Mouse (Mus musculus) cerebellum, adult 2 months (tissue): ENCODE data around the gene Olfr221. TPM values are rescaled to one million over a fixed set of nuclear protein-coding genes. Genes with fewer than 3 reads are reported as not detected.
A peak's percentile ranks its signal among the peaks of the same experiment; 100 is the strongest.

Experiments used
- DNase-seq, 2 experiments: peaks; one replicate each; pipeline ENCODE4 v3.0.0; 2021
- H3K27ac ChIP-seq: fragments of 200-500 bp; 2 replicates; pipeline ENCODE4 v1.5.1; 2012; ENCODE audit warnings: low read length, control low read depth, inconsistent platforms; ENCODE audit not compliant: insufficient read depth
- H3K27me3 ChIP-seq: fragments of 200-500 bp; 2 replicates; pipeline ENCODE4 v1.6.1; 2012; ENCODE audit warnings: inconsistent platforms, mild to moderate bottlenecking, low read length, moderate library complexity; ENCODE audit not compliant: control insufficient read depth, insufficient read depth
- H3K4me1 ChIP-seq: fragments of 200-500 bp; 2 replicates; pipeline ENCODE4 v1.6.1; 2011; ENCODE audit warnings: low read length; ENCODE audit not compliant: control insufficient read depth, insufficient read depth
- H3K4me3 ChIP-seq: fragments of 200-500 bp; replicated peaks from 2 replicates; pipeline ENCODE3; 2011; ENCODE audit warnings: mild to moderate bottlenecking, low read depth, low read length, control low read depth; ENCODE audit not compliant: insufficient read depth
- CTCF ChIP-seq: fragments of 200-500 bp; IDR thresholded peaks from 2 replicates; pipeline ENCODE4 v1.5.1; 2011; ENCODE audit warnings: low read depth, mild to moderate bottlenecking, control low read depth, low read length, moderate library complexity, borderline replicate concordance; ENCODE audit not compliant: insufficient read depth
- POLR2A ChIP-seq: fragments of 200-500 bp; IDR thresholded peaks from 2 replicates; pipeline ENCODE4 v1.6.1; 2011; ENCODE audit warnings: low read length, control low read depth, borderline replicate concordance; ENCODE audit not compliant: insufficient read depth
- WGBS: fragments of 180-500 bp; shearing (Covaris S2); methylation state at CpG from one replicate; pipeline ENCODE4 v1.1.7; 2018; 5-methylcytosine and 5-hydroxymethylcytosine counted together
- polyA plus RNA-seq: library from polyadenylated mRNA; depleted of rRNA; stranded (reverse); fragments of >200 nt; gene quantifications from 2 replicates; pipeline ENCODE4 v1.2.3, GENCODE M21; 2012

The Olfr221 gene
- polyA plus RNA-seq, 1 experiment: 0.03 TPM

DNA sequence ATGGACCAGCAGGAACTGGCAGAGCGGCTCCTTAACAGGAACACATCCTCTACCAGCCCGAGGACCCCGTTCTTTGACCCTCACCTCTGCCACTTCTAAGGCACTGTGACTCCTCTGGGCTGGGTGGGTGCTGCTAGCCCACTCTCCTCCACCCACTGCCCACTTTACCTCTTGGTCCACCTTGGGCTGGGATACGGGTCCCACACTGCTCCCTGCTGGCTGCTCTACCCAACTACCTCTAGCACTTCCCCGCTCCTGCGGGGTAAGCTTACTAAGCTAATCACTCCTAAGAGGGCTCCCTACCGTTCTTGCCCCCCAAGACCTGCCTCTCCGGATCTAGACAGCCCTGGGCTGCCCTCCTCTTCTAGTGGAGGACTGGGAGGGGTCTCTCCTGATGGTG, 36.0 kb downstream of the Olfr221 start:
- Histone ChIP-seq H3K27me3 (no peaks in the 10 kb centered on the region), H3K4me1 (peaks cover 51% of the 10 kb centered on the region), H3K27ac (no peak overlapping the region), H3K4me3 (no peak overlapping the region)
- no peak for DNase-seq
- TF ChIP-seq POLR2A (no peak), CTCF (peak; percentile 34; the same call in 1 of the 2 replicates)
- WGBS: 64% methylated on average over 8 of the region's 8 CpGs

GRCm38 (mm10) chr14:52005616-52006015, 36.6 kb downstream of the Olfr221 start:
- TF ChIP-seq POLR2A (no peak), CTCF (no peak)
- WGBS: 71% methylated on average over 6 of the region's 6 CpGs
- H3K27ac ChIP-seq: no peak overlapping the region

DNA sequence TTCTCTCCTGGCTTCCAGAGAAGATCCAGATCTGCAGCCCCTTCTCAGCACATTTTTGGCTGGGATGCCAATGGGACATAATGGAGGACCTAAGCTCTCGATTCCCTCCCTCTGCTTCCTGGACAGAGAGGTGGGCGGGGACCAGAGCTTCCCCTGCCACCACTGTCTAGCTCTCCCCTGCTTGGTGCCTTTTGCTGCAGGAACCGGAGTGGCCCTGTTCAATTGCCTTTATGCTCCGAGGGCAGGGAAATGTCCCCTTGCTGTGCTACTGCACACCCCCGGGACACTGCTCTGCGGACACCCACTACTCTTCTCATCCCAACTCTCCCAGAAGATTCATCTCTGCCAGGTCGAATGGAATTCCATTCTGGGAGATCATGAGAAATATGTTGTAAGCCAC, 37.1 kb downstream of the Olfr221 start:
- Histone ChIP-seq H3K27ac (no peak overlapping the region), H3K4me1 (peaks cover 43% of the 10 kb centered on the region), H3K4me3 (no peak overlapping the region)

More at GRCm38 (mm10) chr14:52005616-52006015, 36.6 kb downstream of the Olfr221 start:
- H3K27me3 ChIP-seq: no peaks in the 10 kb centered on the region
- DNase-seq: no peak
- H3K4me1 ChIP-seq: peaks cover 45% of the 10 kb centered on the region
- no peak overlapping the region for H3K4me3 ChIP-seq

DNA sequence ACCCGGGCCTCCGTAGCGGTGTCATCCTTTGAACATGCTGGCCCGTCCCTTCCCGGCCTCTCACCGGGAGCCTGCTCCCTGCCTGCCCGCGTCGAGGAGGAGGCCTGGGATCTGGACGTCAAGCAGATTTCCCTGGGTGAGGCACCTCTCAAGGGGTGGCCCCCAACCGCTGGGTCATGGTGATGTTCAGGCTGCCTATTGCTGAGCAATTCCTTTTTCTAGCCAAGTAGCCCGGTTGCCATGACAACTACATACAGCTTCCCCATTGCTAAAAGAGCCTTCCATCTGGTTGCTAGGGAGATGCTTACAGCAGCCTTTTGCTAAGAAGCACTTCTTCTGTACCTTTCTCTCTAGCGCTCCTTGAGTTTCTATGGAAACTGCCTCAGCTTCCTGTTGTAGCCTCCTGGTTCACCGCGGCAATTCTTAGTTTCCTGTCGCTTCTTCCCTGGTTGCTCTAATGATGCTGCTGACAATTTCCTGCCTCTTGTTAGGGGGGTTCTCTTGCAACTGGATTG, 38.2 kb downstream of the Olfr221 start:
- TF ChIP-seq CTCF: no peak
- no peak for TF ChIP-seq POLR2A
- peak in 1 of 2 experiments; percentile 73 for DNase-seq
- Histone ChIP-seq H3K4me1 (peaks cover 37% of the 10 kb centered on the region), H3K27ac (no peak overlapping the region), H3K4me3 (no peak overlapping the region), H3K27me3 (no peaks in the 10 kb centered on the region)
- 6% methylated on average over 16 of the region's 16 CpGs for WGBS

More for the DNA sequence above, 37.1 kb downstream of the Olfr221 start:
- no peaks in the 10 kb centered on the region for H3K27me3 ChIP-seq
- no peak for DNase-seq
- WGBS: 42% methylated on average over 7 of the region's 7 CpGs
- no peak for TF ChIP-seq POLR2A
- TF ChIP-seq CTCF: no peak

DNA sequence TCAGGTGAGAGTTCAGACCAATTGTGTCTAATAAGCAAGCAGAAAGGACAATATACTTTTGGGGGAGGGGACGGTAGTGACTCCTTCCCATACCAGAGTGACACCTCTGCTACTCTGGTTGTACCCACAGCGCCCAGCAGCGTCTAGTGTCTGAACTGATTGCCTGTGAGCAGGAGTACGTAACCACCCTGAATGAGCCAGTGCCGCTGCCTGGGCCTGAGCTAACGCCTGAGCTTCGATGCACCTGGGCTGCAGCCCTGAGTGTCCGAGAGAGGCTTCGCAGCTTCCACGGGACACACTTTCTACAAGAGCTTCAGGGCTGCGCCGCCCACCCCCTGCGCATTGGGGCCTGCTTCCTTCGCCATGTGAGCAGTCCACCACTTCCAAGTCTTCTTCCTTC, 44.8 kb downstream of the Olfr221 start:
- 86% methylated on average over 14 of the region's 14 CpGs for WGBS
- Histone ChIP-seq H3K4me3 (no peak overlapping the region), H3K4me1 (peaks cover 3% of the 10 kb centered on the region; the same call in 1 of the 2 replicates), H3K27ac (no peak overlapping the region), H3K27me3 (no peaks in the 10 kb centered on the region)
- TF ChIP-seq POLR2A (no peak), CTCF (no peak)
- DNase-seq: no peak

GRCm38 (mm10) chr14:51996866-51997265, 45.4 kb downstream of the Olfr221 start:
- H3K27ac ChIP-seq: no peak overlapping the region
- no peak for TF ChIP-seq POLR2A
- TF ChIP-seq CTCF: no peak
- H3K4me3 ChIP-seq: no peak overlapping the region
- H3K27me3 ChIP-seq: no peaks in the 10 kb centered on the region
- no peak for DNase-seq
- peaks cover 1% of the 10 kb centered on the region; the same call in 1 of the 2 replicates for H3K4me1 ChIP-seq
- WGBS: 21% methylated on average over 17 of the region's 17 CpGs

- Histone ChIP-seq H3K27ac (no peak overlapping the region), H3K4me1 (no peaks in the 10 kb centered on the region), H3K27me3 (no peaks in the 10 kb centered on the region), H3K4me3 (no peak overlapping the region)
- peak; percentile 41; the same call in 1 of the 2 replicates for TF ChIP-seq CTCF
- no peak for TF ChIP-seq POLR2A
- DNase-seq: no peak
- WGBS: 82% methylated on average over 13 of the region's 13 CpGs
These were observed 45.9 kb downstream of the Olfr221 start for GRCm38 (mm10) chr14:51996231-51996841.
